Mouse (Mus musculus) liver, embryonic 14.5 days (tissue): ENCODE results near the gene Med1. TPM values are rescaled to one million over a fixed set of nuclear protein-coding genes. Genes with fewer than 3 reads are reported as not detected.

Experiments used
- ATAC-seq: fragments of 200-750 bp; cut with Nextera tagmentation; 2 replicates; pipeline ENCODE4 v1.8.0; 2017; ENCODE audit warnings: moderate number of reproducible peaks, mild to moderate bottlenecking, moderate library complexity; ENCODE audit not compliant: insufficient read depth
- DNase-seq, 3 experiments: peaks; one replicate each; pipeline ENCODE4 v3.0.0-alpha.2; 2012 to 2013; ENCODE audit warnings: low read depth in 3 of 3, low spot score in 3 of 3
- H3K27ac ChIP-seq: fragments of 300-500 bp; sonication (generic); 2 replicates; pipeline ENCODE4 v1.5.1; 2014; ENCODE audit warnings: moderate library complexity, mild to moderate bottlenecking, control low read depth, inconsistent platforms
- H3K27me3 ChIP-seq: fragments of 300-500 bp; sonication (generic); 2 replicates; pipeline ENCODE4 v1.6.1; 2014; ENCODE audit warnings: mild to moderate bottlenecking, low read length, moderate library complexity; ENCODE audit not compliant: control insufficient read depth, insufficient read depth
- H3K36me3 ChIP-seq: fragments of 300-500 bp; sonication (generic); replicated peaks from 2 replicates; pipeline ENCODE4 v1.6.1; 2014; ENCODE audit warnings: low read depth; ENCODE audit not compliant: control insufficient read depth, insufficient read depth
- H3K4me1 ChIP-seq, 2 experiments: fragments of 200-500 bp in 1 of 2; fragments of 300-500 bp in 1 of 2; sonication (generic) in 1 of 2; replicated peaks; 2 replicates each; pipeline ENCODE4 v1.6.1; 2012 to 2014; ENCODE audit warnings: antibody characterized with exemption in 1 of 2, inconsistent platforms in 1 of 2, low read length in 1 of 2; ENCODE audit not compliant: control insufficient read depth in 2 of 2, insufficient read depth in 2 of 2
- H3K4me2 ChIP-seq: fragments of 300-500 bp; sonication (generic); 2 replicates; pipeline ENCODE4 v1.6.1; 2014; ENCODE audit warnings: low read depth, mild to moderate bottlenecking, control low read depth, moderate library complexity
- H3K4me3 ChIP-seq, 2 experiments: fragments of 200-500 bp in 1 of 2; fragments of 300-500 bp in 1 of 2; sonication (generic) in 1 of 2; 2 replicates each; pipeline ENCODE4 v1.5.1; 2012 to 2014; ENCODE audit warnings: low read depth in 2 of 2, low read length in 2 of 2, mild to moderate bottlenecking in 2 of 2, control low read depth in 1 of 2, inconsistent platforms in 1 of 2, moderate library complexity in 1 of 2; ENCODE audit not compliant: insufficient read depth in 1 of 2
- H3K9ac ChIP-seq: fragments of 300-500 bp; sonication (generic); replicated peaks from 2 replicates; pipeline ENCODE4 v1.6.1; 2014; ENCODE audit warnings: mild to moderate bottlenecking, control low read depth, moderate library complexity
- H3K9me3 ChIP-seq: fragments of 300-500 bp; sonication (generic); 2 replicates; pipeline ENCODE4 v1.6.1; 2016; ENCODE audit warnings: low read length, mixed read lengths; ENCODE audit not compliant: control insufficient read depth
- CTCF ChIP-seq: IDR thresholded peaks from 2 replicates; pipeline ENCODE4 v1.5.1; 2016; ENCODE audit warnings: antibody characterized with exemption, low read depth, control low read depth
- EP300 ChIP-seq: IDR thresholded peaks from 2 replicates; pipeline ENCODE4 v1.6.1; 2016; ENCODE audit warnings: antibody characterized with exemption, low read depth
- WGBS: fragments of 180-500 bp; shearing (Covaris S2); extraction: QIAGEN DNeasy Blood & Tissue Kit; methylation state at CpG from one replicate; pipeline ENCODE4 v1.1.7; 2014; ENCODE audit not compliant: insufficient replicate concordance; 5-methylcytosine and 5-hydroxymethylcytosine counted together
- polyA plus RNA-seq, 2 experiments: library from polyadenylated mRNA; depleted of rRNA in 1 of 2; stranded (reverse) in 1 of 2; unstranded in 1 of 2; fragments of >200 nt; fragmentation: Nextera tagmentation in 1 of 2; extraction: Ambion mirVana in 1 of 2; gene quantifications; 2 replicates each; pipeline versions ENCODE4 v1.2.1 to v1.2.3; 2012 to 2014

The Med1 gene
- polyA plus RNA-seq, 2 experiments: 8.7 to 19.7 TPM

DNA sequence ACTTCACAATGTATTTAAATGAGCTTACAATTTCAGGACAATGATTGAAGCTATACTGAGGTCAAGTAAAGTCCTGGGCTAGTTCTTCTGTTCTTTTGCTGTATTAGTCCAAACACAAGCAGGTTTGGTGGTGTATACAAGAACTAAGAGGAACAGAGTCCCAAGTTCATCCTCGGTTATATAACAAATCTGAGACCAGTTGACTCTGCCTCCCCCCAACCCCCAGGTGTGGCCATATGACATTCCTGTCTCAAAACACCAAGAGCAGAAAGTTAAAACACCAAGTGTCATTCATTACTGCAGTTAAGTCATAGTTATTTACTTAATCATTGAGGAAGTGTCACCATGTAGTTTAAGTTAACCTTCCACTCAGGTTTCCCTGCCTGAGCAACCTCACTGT is 24.7 kb downstream of the Med1 start:
- Histone ChIP-seq H3K27me3 (no peaks in the 10 kb centered on the region), H3K9ac (no peak overlapping the region), H3K4me3 (no peak overlapping the region), H3K4me2 (no peak overlapping the region), H3K4me1 (no peaks in the 10 kb centered on the region), H3K36me3 (peaks cover 62% of the 10 kb centered on the region), H3K9me3 (no peaks in the 10 kb centered on the region), H3K27ac (no peak overlapping the region)
- WGBS: 59% methylated on average over 1 of the region's 1 CpGs
- no peak for ATAC-seq
- TF ChIP-seq CTCF (no peak), EP300 (no peak)
- no peak for DNase-seq

DNA sequence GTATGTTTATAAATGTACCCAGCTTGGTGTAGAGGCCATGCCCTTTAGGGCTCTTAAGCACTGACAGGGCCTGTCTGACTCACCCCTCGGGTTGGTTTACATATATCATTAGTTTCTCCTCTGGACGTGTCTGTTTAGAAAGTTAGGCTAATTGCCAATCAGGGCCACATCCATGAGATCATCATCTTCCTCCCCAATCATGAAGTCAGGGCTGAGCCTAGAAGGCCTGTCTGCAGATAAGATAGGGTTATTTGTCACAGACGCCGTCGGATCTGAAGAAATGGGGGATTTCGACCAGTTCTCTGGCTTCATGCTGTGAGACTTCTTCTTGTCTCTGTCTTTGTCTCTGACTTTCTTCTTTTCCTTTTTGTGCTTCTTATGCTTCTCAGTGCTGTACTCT is 38.0 kb downstream of the Med1 start:
- DNase-seq: no peak
- Histone ChIP-seq H3K4me3 (no peak overlapping the region), H3K4me1 (no peaks in the 10 kb centered on the region), H3K9me3 (no peaks in the 10 kb centered on the region), H3K4me2 (no peak overlapping the region), H3K27me3 (no peaks in the 10 kb centered on the region), H3K36me3 (peaks cover 23% of the 10 kb centered on the region), H3K27ac (no peak overlapping the region), H3K9ac (no peak overlapping the region)
- no peak for ATAC-seq
- TF ChIP-seq EP300: no peak
- TF ChIP-seq CTCF: no peak
- 69% methylated on average over 6 of the region's 6 CpGs for WGBS

DNA sequence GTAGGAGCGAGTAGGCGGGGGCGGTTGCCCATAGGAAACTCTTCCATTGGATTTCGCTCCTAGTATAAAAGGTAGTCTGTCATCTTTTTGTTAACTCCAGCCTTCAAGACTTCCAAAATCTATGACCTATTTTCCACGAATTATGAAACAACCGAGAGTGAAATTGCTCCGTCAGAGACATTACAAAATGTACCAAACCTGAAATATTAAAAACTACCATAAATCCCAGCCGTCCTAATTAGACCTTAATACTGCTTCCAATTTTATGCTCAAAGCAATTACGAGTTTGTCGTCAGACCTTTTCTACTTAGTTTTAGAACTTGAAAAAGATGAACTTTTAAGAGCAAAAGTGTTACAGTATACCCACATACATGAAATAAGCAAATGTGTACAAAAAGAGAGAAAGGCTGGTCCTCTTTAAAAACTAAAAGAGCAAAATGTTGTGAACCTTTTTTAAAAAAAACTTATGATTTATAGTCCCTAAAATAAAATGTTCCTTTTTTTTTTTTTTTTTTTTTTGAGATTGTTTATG is 42.4 kb downstream of the Med1 start:
- H3K4me1 ChIP-seq: peaks cover 2 to 9% of the 10 kb centered on the region in 2 experiments; a peak in 2 of 4 replicates
- DNase-seq: no peak
- no peak overlapping the region for H3K9ac ChIP-seq
- peaks cover 2% of the 10 kb centered on the region; the same call in 1 of the 2 replicates for H3K36me3 ChIP-seq
- H3K27ac ChIP-seq: no peak overlapping the region
- TF ChIP-seq EP300: no peak
- no peak for TF ChIP-seq CTCF
- ATAC-seq: no peak
- H3K27me3 ChIP-seq: no peaks in the 10 kb centered on the region
- peak overlapping the region in 1 of 2 experiments; percentile 80; a peak in 2 of 4 replicates for H3K4me3 ChIP-seq
- 5% methylated on average over 10 of the region's 10 CpGs for WGBS
- H3K9me3 ChIP-seq: no peaks in the 10 kb centered on the region
- H3K4me2 ChIP-seq: peak overlapping the region; percentile 100

DNA sequence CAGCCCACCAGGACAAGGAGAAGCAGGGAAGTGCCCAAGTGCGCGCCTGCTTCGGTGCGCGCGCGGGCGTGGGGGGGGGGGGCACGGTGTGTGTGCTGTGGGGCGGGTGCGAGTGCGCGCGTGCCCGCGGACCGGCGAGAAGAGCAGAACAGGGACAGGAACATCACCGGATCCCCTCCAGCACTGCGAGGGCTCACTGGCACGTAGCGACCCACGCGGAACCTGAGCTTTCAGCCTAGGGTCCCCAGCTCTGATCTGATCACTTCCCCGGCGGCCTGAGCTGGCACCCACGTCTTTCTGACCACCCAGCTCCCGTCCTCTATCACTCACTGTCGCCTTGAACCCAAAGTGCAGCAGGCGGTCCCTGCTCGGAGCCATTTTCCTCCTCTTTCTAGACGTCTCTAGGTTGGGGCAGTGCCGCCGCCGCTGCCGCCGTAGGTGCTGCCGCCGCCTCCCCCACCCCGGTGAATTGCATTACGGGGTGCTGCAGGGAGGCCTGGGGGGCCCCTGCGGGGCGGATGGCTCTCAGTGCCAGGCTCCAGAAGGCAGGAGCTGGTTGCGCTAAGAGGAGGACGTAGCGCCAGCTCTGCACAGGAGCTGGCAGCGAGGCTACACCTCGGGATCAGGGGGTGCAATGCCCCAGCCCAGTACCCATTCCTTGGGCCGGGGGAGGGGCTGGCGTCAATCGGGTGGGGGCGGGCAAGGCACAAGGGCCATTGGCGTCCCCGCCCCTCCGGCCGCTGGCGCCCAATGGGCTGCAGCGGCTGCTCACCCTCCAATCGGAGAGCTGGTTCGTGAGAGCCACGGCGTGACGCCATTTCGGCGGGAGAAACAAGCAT is 43.1 kb downstream of the Med1 start, which contains the start of gene Fbxl20:
Fbxl20 (minus strand) TSS at position 618 of the 839 bp plus-strand sequence.
- Histone ChIP-seq H3K4me2 (peak within 1 kb of the TSS; percentile 100), H3K4me3 (peak within 1 kb of the TSS; percentile 79 to 80), H3K9me3 (no peaks in the 10 kb centered on the region), H3K27ac (peak within 1 kb of the TSS; percentile 76), H3K9ac (peak within 1 kb of the TSS; percentile 63), H3K4me1 (peaks cover 2 to 9% of the 10 kb centered on the region in 2 experiments; a peak in 2 of 4 replicates), H3K27me3 (no peaks in the 10 kb centered on the region), H3K36me3 (peaks cover 2% of the 10 kb centered on the region; the same call in 1 of the 2 replicates)
- ATAC-seq (peak; percentile 80), DNase-seq (peak; percentile 86 to 91 (median 89))
- under 1% methylated on average over 49 of the region's 65 CpGs for WGBS
- TF ChIP-seq CTCF (no peak), EP300 (no peak)

DNA sequence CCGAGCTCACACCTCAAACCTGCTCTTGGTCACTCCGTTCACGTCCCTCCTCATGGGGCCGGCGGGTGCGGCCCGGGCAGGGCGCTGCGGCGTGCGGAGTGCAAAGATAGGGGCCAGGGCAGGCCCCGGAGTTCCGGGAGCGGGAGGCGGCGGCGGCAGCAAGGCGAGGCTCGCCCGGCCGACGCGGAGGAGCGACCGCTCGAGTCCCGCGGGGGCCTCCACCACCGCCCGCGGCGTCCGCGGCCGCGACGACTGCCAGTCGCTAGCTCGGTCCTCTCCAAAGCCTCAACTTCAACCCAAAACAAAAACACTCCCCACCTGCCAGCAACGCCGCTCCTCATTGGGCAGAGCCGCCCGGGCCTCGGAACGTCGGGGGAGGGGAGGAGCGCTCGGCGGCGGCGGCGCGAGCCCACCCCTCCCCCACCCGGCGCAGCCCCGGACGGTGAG is 43.8 kb downstream of the Med1 start:
- H3K4me3 ChIP-seq: peak overlapping the region; percentile 79 to 80
- H3K4me2 ChIP-seq: peak overlapping the region; percentile 100
- WGBS: under 1% methylated on average over 57 of the region's 57 CpGs

More for the DNA sequence above, 43.8 kb downstream of the Med1 start:
- Histone ChIP-seq H3K36me3 (peaks cover 2% of the 10 kb centered on the region; the same call in 1 of the 2 replicates), H3K27ac (peak overlapping the region; percentile 76), H3K4me1 (peaks cover 2 to 9% of the 10 kb centered on the region in 2 experiments; a peak in 2 of 4 replicates), H3K27me3 (no peaks in the 10 kb centered on the region), H3K9ac (peak overlapping the region; percentile 63), H3K9me3 (no peaks in the 10 kb centered on the region)
- peak; percentile 68 to 74 (median 71) for DNase-seq
- TF ChIP-seq EP300 (no peak), CTCF (no peak)
- peak; percentile 80 for ATAC-seq
